25 mouse cellular contexts compared by ENCODE assay signal in the genomic region with DNA sequence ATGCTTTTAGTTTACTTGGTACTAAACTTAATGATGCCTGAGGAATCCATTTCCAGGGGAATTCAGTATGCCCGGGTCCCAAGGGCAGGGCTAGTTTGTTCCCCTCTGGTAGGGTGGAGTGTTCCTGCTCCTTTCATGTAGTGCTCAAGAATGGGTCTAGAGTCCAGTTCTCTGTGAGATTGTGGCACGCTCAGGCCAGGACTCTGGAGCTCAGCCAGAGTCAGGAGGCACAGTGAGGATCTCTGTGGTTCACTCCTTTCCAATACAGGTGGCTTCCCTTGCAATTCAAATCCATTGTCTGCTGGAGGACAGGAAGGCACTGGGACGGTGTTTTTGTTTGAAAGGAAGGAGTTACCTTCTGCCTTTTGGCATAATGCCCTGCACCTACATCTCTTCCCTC. TPM values are rescaled to one million over a fixed set of nuclear protein-coding genes. Genes with fewer than 3 reads are reported as not detected.
DNase-seq lines count a peak whose midpoint lies in the region; ATAC-seq and TF ChIP-seq lines count a peak whose summit lies in the region.
"Had no signal": no experiment of that assay in that cellular context is flagged by ENCODE, and none has a peak within 500 bp of the region (broad histone marks: within the 10 kb centered on the region; RNA-seq: fewer than 3 reads in every experiment).

No protein-coding gene starts in this region.

- 56% methylated on average over 3 of the region's 3 CpGs for WGBS in heart, embryonic 15.5 days
- WGBS in lung, postnatal 0 days: 57% methylated on average over 3 of the region's 3 CpGs
- WGBS in midbrain, embryonic 14.5 days: 76% methylated on average over 3 of the region's 3 CpGs

- no peaks in the 10 kb centered on the region for H3K27me3 ChIP-seq in heart, embryonic 15.5 days
- no peaks in the 10 kb centered on the region for H3K27me3 ChIP-seq in lung, postnatal 0 days (replicated peaks; ENCODE audit: insufficient read depth, low read length)
- H3K27me3 ChIP-seq in midbrain, embryonic 14.5 days (ENCODE audit: control insufficient read depth, insufficient read depth, low read length): no peaks in the 10 kb centered on the region
- H3K27me3 ChIP-seq: embryonic facial prominence, embryonic 12.5 days; liver, embryonic 15.5 days; neural tube, embryonic 15.5 days had no signal

- no peak for TF ChIP-seq CTCF in lung, postnatal 0 days (IDR thresholded peaks at IDR 0.05)
- no peak for TF ChIP-seq CTCF in gastrocnemius, adult 2 months (IDR thresholded peaks at IDR 0.05)

- intact Hi-C loops in gastrocnemius, adult 2 months (cut with DNase I): no loop called here

- no peak overlapping the region for H3K4me3 ChIP-seq in heart, embryonic 15.5 days
- H3K4me3 ChIP-seq in lung, postnatal 0 days (ENCODE audit: low read depth, low read length): no peak overlapping the region
- no peak overlapping the region for H3K4me3 ChIP-seq in midbrain, embryonic 14.5 days (replicated peaks; ENCODE audit: low read depth, low read length)
- no peak overlapping the region for H3K4me3 ChIP-seq in gastrocnemius, adult 2 months
- H3K4me3 ChIP-seq: embryonic facial prominence, embryonic 12.5 days; erythroblast, embryonic 14.5 days; liver, embryonic 15.5 days; megakaryocyte, embryonic 14.5 days; neural tube, embryonic 15.5 days had no signal

- no peaks in the 10 kb centered on the region for H3K9me3 ChIP-seq in heart, embryonic 15.5 days (replicated peaks)
- H3K9me3 ChIP-seq in lung, postnatal 0 days (ENCODE audit: low read length): no peaks in the 10 kb centered on the region
- H3K9me3 ChIP-seq in midbrain, embryonic 14.5 days (ENCODE audit: control insufficient read depth, low read length): no peaks in the 10 kb centered on the region
- H3K9me3 ChIP-seq: embryonic facial prominence, embryonic 12.5 days; G1E; liver, embryonic 15.5 days; megakaryocyte, embryonic 14.5 days; neural tube, embryonic 15.5 days had no signal

- TF ChIP-seq EP300 in lung, postnatal 0 days (IDR thresholded peaks at IDR 0.05): no peak

- no peak for DNase-seq in heart, adult 9 months (ENCODE audit: low spot score in 2 of 2)
- no peak for DNase-seq in lung, postnatal 0 days (ENCODE audit: low spot score)
- no peak for DNase-seq in lung, postnatal 36 days
- DNase-seq in kidney, postnatal 25 days: peak; percentile 73 to 86
- no peak for DNase-seq in midbrain, embryonic 14.5 days
- DNase-seq in gastrocnemius, adult 2 months: no peak
- DNase-seq: adrenal gland, postnatal 25 days; cerebellum, adult 11 months; cerebellum, postnatal 10 days; gastrocnemius, postnatal 36 days; heart, postnatal 36 days; lung, postnatal 14 days; right cerebral cortex, postnatal 14 days had no signal

- H3K36me3 ChIP-seq in heart, embryonic 15.5 days: no peaks in the 10 kb centered on the region
- no peaks in the 10 kb centered on the region for H3K36me3 ChIP-seq in lung, postnatal 0 days (ENCODE audit: insufficient read depth, low read length)
- H3K36me3 ChIP-seq in midbrain, embryonic 14.5 days (ENCODE audit: control insufficient read depth, insufficient read depth, low read length): no peaks in the 10 kb centered on the region
- H3K36me3 ChIP-seq: G1E; liver, embryonic 15.5 days; neural tube, embryonic 15.5 days had no signal

- ATAC-seq in heart, embryonic 15.5 days (replicated peaks; ENCODE audit: insufficient number of reproducible peaks, insufficient read depth, low FRiP score, low read depth): no peak
- peak; percentile 22; the same call in 1 of the 2 replicates for ATAC-seq in lung, postnatal 0 days
- no peak for ATAC-seq in midbrain, embryonic 14.5 days (ENCODE audit: low FRiP score, low TSS enrichment)
- ATAC-seq: activated CD4-positive, CD25-positive, alpha-beta regulatory T cell, adult 4 months; forebrain, embryonic 14.5 days; midbrain, embryonic 16.5 days had no signal

- peaks cover 29% of the 10 kb centered on the region for H3K4me1 ChIP-seq in heart, embryonic 15.5 days (replicated peaks)
- H3K4me1 ChIP-seq in lung, postnatal 0 days (ENCODE audit: insufficient read depth, low read depth, low read length): peaks cover 4% of the 10 kb centered on the region; the same call in 1 of the 2 replicates
- H3K4me1 ChIP-seq in midbrain, embryonic 14.5 days (ENCODE audit: control insufficient read depth, insufficient read depth, low read length): no peaks in the 10 kb centered on the region; the same call in 1 of the 2 replicates
- H3K4me1 ChIP-seq: megakaryocyte, embryonic 14.5 days had no signal

- 0 out of 2 replicates have a peak overlapping the region, but pooled peaks have one; percentile 22 for H3K27ac ChIP-seq in heart, embryonic 15.5 days
- H3K27ac ChIP-seq in lung, postnatal 0 days (ENCODE audit: low read length): no peak overlapping the region
- no peak overlapping the region for H3K27ac ChIP-seq in midbrain, embryonic 14.5 days (replicated peaks; ENCODE audit: low read depth, low read length)
- no peak overlapping the region for H3K27ac ChIP-seq in gastrocnemius, adult 2 months
- H3K27ac ChIP-seq: embryonic facial prominence, embryonic 12.5 days; hindbrain, embryonic 14.5 days; liver, embryonic 15.5 days; neural tube, embryonic 15.5 days had no signal

- H3K9ac ChIP-seq in heart, embryonic 15.5 days: no peak overlapping the region
- no peak overlapping the region for H3K9ac ChIP-seq in lung, postnatal 0 days (replicated peaks; ENCODE audit: low read depth)
- H3K9ac ChIP-seq in midbrain, embryonic 14.5 days (replicated peaks; ENCODE audit: low read length): no peak overlapping the region
- H3K9ac ChIP-seq: embryonic facial prominence, embryonic 12.5 days; hindbrain, embryonic 14.5 days; liver, embryonic 15.5 days; neural tube, embryonic 15.5 days had no signal

- H3K4me2 ChIP-seq in heart, embryonic 15.5 days: no peak overlapping the region
- no peak overlapping the region for H3K4me2 ChIP-seq in lung, postnatal 0 days (replicated peaks; ENCODE audit: low read depth, low read length)
- no peak overlapping the region for H3K4me2 ChIP-seq in midbrain, embryonic 14.5 days (ENCODE audit: low read length)
- H3K4me2 ChIP-seq: embryonic facial prominence, embryonic 12.5 days; heart, embryonic 11.5 days; hindbrain, embryonic 14.5 days; liver, embryonic 15.5 days; neural tube, embryonic 15.5 days had no signal

RNA-seq across cellular contexts. Expression of a gene that starts 56.2 kb away (rescaled TPM):
- polyA plus RNA-seq in heart, embryonic 15.5 days (2015; fragmentation: Nextera tagmentation; extraction: Ambion mirVana): 43.2 and 48.2 TPM in 2 replicates
- 43.9 and 44.4 TPM in 2 replicates for polyA plus RNA-seq in lung, postnatal 0 days (2015; fragmentation: Nextera tagmentation; extraction: Ambion mirVana)
- polyA plus RNA-seq in midbrain, embryonic 14.5 days (2014; fragmentation: Nextera tagmentation; extraction: Ambion mirVana): 720 and 768 TPM in 2 replicates
- total RNA-seq in gastrocnemius, adult 2 months (2021): 10 to 100 TPM; 10.3 to 11.0 TPM

Comparison
In these comparisons a context has a peak if more than half of its experiments do, and no peak if none do; other contexts are left out.
1. DNase-seq: peak in kidney, postnatal 25 days (2 of 2); none in heart, adult 9 months (0 of 2), lung, postnatal 0 days (single experiment), lung, postnatal 36 days (single experiment), midbrain, embryonic 14.5 days (single experiment) and gastrocnemius, adult 2 months (single experiment).
2. RNA of a gene that starts 56.2 kb away (polyA plus RNA-seq): 720 to 768 TPM in midbrain, embryonic 14.5 days; 43.2 to 48.2 TPM in heart, embryonic 15.5 days and 43.9 to 44.4 TPM in lung, postnatal 0 days; every median in the first group is over 10 times any median in the second.